Mouse (Mus musculus) hindbrain, embryonic 11.5 days (tissue): ENCODE measurements around the gene Sptbn1. TPM values are rescaled to one million over a fixed set of nuclear protein-coding genes. Genes with fewer than 3 reads are reported as not detected.

Experiments
- ATAC-seq: fragments of 200-750 bp; cut with Nextera tagmentation; 2 replicates; pipeline ENCODE4 v1.8.0; 2017; ENCODE audit warnings: mild to moderate bottlenecking, moderate TSS enrichment, moderate library complexity; ENCODE audit not compliant: low FRiP score
- DNase-seq: peaks from one replicate; pipeline ENCODE4 v3.0.0-alpha.2; 2015; ENCODE audit warnings: low spot score
- H3K27ac ChIP-seq: fragments of 300-500 bp; sonication (generic); 2 replicates; pipeline ENCODE4 v1.5.1; 2014; ENCODE audit warnings: mild to moderate bottlenecking, low read depth, low read length
- H3K27me3 ChIP-seq: fragments of 300-500 bp; sonication (generic); 2 replicates; pipeline ENCODE4 v1.6.1; 2014; ENCODE audit warnings: mild to moderate bottlenecking, low read length, moderate library complexity, mixed read lengths; ENCODE audit not compliant: control insufficient read depth, insufficient read depth
- H3K36me3 ChIP-seq: fragments of 300-500 bp; sonication (generic); 2 replicates; pipeline ENCODE4 v1.6.1; 2014; ENCODE audit warnings: mild to moderate bottlenecking, low read length, moderate library complexity, mixed read lengths; ENCODE audit not compliant: control insufficient read depth, insufficient read depth
- H3K4me1 ChIP-seq: fragments of 300-500 bp; sonication (generic); replicated peaks from 2 replicates; pipeline ENCODE4 v1.6.1; 2014; ENCODE audit warnings: low read length, mixed read lengths; ENCODE audit not compliant: control insufficient read depth, insufficient read depth
- H3K4me2 ChIP-seq: fragments of 300-500 bp; sonication (generic); replicated peaks from 2 replicates; pipeline ENCODE4 v1.6.1; 2014; ENCODE audit warnings: mild to moderate bottlenecking, low read depth, low read length
- H3K4me3 ChIP-seq: fragments of 300-500 bp; sonication (generic); 2 replicates; pipeline ENCODE4 v1.5.1; 2014; ENCODE audit warnings: low read depth, low read length
- H3K9ac ChIP-seq: fragments of 300-500 bp; sonication (generic); 2 replicates; pipeline ENCODE4 v1.6.1; 2014; ENCODE audit warnings: low read depth, low read length
- H3K9me3 ChIP-seq: fragments of 300-500 bp; sonication (generic); 2 replicates; pipeline ENCODE4 v1.6.1; 2016; ENCODE audit warnings: low read length; ENCODE audit not compliant: control insufficient read depth
- WGBS: fragments of 180-500 bp; shearing (Covaris S2); extraction: QIAGEN DNeasy Blood & Tissue Kit; methylation state at CpG from one replicate; pipeline ENCODE4 v1.1.7; 2014; 5-methylcytosine and 5-hydroxymethylcytosine counted together
- polyA plus RNA-seq: library from polyadenylated mRNA; unstranded; fragments of >200 nt; fragmentation: Nextera tagmentation; extraction: Ambion mirVana; gene quantifications from 2 replicates; pipeline ENCODE4 v1.2.1, GENCODE M21; 2014

The Sptbn1 gene
- polyA plus RNA-seq, 1 experiment from 2014 or later: 106 TPM

GRCm38 (mm10) chr11:30126840-30127239 is 141.1 kb downstream of the Sptbn1 start:
- H3K27me3 ChIP-seq: no peaks in the 10 kb centered on the region
- 97% methylated on average over 1 of the region's 1 CpGs for WGBS
- H3K36me3 ChIP-seq: 0 out of 2 replicates have a peak, but pooled peaks cover 5% of the 10 kb centered on the region
- no peak for DNase-seq
- no peak overlapping the region for H3K9ac ChIP-seq
- no peak for ATAC-seq
- H3K4me2 ChIP-seq: no peak overlapping the region
- no peak overlapping the region for H3K4me3 ChIP-seq
- no peak overlapping the region for H3K27ac ChIP-seq
- no peaks in the 10 kb centered on the region for H3K9me3 ChIP-seq
- H3K4me1 ChIP-seq: no peaks in the 10 kb centered on the region

DNA sequence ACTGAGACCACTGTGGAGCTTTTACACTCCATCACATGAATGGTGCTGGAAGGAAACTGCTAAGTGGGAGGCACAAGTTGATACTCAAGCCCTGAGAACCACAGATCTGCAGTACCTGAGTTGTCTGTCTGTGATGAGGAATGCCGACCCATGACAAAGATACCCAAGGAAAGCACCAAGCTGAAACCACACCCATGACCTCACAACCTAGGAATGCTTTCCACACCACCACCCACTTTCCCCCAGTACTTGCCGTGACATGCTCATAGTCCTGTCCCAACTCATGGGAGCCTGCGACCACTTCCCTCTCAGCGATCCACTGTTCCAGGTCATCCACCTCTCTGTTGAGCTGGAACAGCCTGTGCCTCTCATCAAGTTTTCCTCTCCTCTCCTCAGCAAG is 149.9 kb downstream of the Sptbn1 start:
- 92% methylated on average over 4 of the region's 4 CpGs for WGBS
- Histone ChIP-seq H3K4me3 (no peak overlapping the region), H3K27me3 (no peaks in the 10 kb centered on the region), H3K9ac (no peak overlapping the region), H3K9me3 (no peaks in the 10 kb centered on the region), H3K27ac (no peak overlapping the region), H3K4me2 (no peak overlapping the region), H3K36me3 (peaks cover 11% of the 10 kb centered on the region; the same call in 1 of the 2 replicates), H3K4me1 (no peaks in the 10 kb centered on the region)
- ATAC-seq (no peak), DNase-seq (no peak)

DNA sequence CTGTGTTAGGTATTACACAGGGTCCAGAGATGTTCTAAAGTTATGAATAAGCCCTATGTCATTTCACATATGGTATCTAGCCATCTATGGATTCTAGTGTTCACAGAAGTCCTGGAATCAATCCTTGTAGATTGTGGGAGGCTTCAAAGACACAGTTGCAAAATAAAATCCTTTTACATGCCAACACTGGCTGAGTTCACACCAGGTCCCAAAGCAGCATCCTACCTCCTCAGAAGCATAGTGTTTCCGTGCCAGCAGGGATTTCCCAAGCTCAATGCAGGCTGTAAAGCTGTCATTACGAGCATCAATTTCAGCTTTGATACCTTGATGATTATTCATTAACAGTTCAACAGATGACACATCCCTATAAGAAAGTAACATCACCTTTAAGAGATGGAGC is 154.3 kb downstream of the Sptbn1 start:
- Histone ChIP-seq H3K27me3 (no peaks in the 10 kb centered on the region), H3K4me2 (no peak overlapping the region), H3K4me3 (no peak overlapping the region), H3K9ac (no peak overlapping the region), H3K9me3 (no peaks in the 10 kb centered on the region), H3K27ac (no peak overlapping the region), H3K4me1 (no peaks in the 10 kb centered on the region), H3K36me3 (0 out of 2 replicates have a peak, but pooled peaks cover 4% of the 10 kb centered on the region)
- DNase-seq (no peak), ATAC-seq (no peak)
- WGBS: 88% methylated on average over 2 of the region's 2 CpGs

DNA sequence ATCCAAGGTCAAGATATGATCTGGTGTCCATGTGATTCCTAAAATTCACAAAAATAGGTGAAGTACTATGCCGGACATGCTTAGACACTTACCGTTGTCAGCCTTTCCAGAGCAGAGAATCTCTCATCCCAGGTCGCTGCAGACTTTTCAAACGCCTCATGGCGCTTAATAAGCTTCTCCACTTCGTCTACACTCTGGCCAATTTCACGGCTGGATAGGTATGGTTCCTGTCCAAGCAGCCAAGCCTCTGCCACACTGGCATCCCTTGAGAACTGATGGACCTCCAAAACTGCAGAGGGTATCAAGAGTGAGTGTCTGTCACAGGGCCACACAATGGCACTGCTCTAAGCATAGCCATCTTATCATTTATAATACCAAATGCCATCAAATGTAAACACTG is 157.3 kb downstream of the Sptbn1 start:
- Histone ChIP-seq H3K27ac (no peak overlapping the region), H3K9ac (no peak overlapping the region), H3K9me3 (no peaks in the 10 kb centered on the region), H3K4me1 (no peaks in the 10 kb centered on the region), H3K4me2 (no peak overlapping the region), H3K4me3 (no peak overlapping the region), H3K36me3 (no peaks in the 10 kb centered on the region), H3K27me3 (no peaks in the 10 kb centered on the region)
- 94% methylated on average over 7 of the region's 7 CpGs for WGBS
- DNase-seq (no peak), ATAC-seq (no peak)

- Histone ChIP-seq H3K9me3 (no peaks in the 10 kb centered on the region), H3K36me3 (peaks cover 5% of the 10 kb centered on the region; the same call in 1 of the 2 replicates), H3K4me1 (no peaks in the 10 kb centered on the region), H3K27ac (no peak overlapping the region), H3K4me2 (no peak overlapping the region), H3K9ac (no peak overlapping the region), H3K27me3 (no peaks in the 10 kb centered on the region), H3K4me3 (no peak overlapping the region)
- ATAC-seq: no peak
- no peak for DNase-seq
- WGBS: 91% methylated on average over 10 of the region's 10 CpGs
These were observed 163.8 kb downstream of the Sptbn1 start for GRCm38 (mm10) chr11:30104177-30104576.

GRCm38 (mm10) chr11:30102594-30102993 is 165.4 kb downstream of the Sptbn1 start:
- peaks cover 5% of the 10 kb centered on the region; the same call in 1 of the 2 replicates for H3K36me3 ChIP-seq

DNA sequence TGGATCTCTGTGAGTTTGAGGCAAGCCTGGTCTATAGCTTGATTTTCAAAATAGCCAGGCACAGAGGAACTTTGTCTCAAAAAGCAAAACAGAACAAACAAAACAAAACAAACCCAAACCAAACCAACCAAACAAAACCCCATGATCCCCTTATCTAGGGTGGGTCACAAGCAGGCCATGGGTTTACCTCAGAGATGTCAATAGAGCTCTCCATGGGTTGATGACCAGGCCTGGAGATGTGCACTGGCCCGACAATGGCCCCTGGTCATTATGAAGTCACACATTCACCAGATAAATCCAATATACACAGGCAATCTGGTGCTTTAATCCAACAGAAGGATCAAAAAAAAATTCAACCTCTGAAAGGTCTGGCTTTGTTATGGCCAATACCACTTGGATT is 166.2 kb downstream of the Sptbn1 start:
- WGBS: 94% methylated on average over 1 of the region's 1 CpGs
- ATAC-seq (no peak), DNase-seq (no peak)
- Histone ChIP-seq H3K36me3 (peaks cover 5% of the 10 kb centered on the region; the same call in 1 of the 2 replicates), H3K9me3 (no peaks in the 10 kb centered on the region), H3K27ac (no peak overlapping the region), H3K9ac (no peak overlapping the region), H3K4me2 (no peak overlapping the region), H3K4me3 (no peak overlapping the region), H3K4me1 (no peaks in the 10 kb centered on the region), H3K27me3 (no peaks in the 10 kb centered on the region)

More at GRCm38 (mm10) chr11:30102594-30102993, 165.4 kb downstream of the Sptbn1 start:
- Histone ChIP-seq H3K4me3 (no peak overlapping the region), H3K27ac (no peak overlapping the region), H3K9me3 (no peaks in the 10 kb centered on the region), H3K4me2 (no peak overlapping the region), H3K27me3 (no peaks in the 10 kb centered on the region), H3K9ac (no peak overlapping the region), H3K4me1 (no peaks in the 10 kb centered on the region)
- no peak for DNase-seq
- 96% methylated on average over 2 of the region's 2 CpGs for whole genome bisulfite sequencing
- no peak for ATAC-seq

GRCm38 (mm10) chr11:30101162-30101561 is 166.8 kb downstream of the Sptbn1 start:
- Histone ChIP-seq H3K4me2 (no peak overlapping the region), H3K9me3 (no peaks in the 10 kb centered on the region), H3K27me3 (no peaks in the 10 kb centered on the region), H3K9ac (no peak overlapping the region), H3K4me3 (no peak overlapping the region), H3K4me1 (no peaks in the 10 kb centered on the region), H3K36me3 (peaks cover 5% of the 10 kb centered on the region; the same call in 1 of the 2 replicates), H3K27ac (no peak overlapping the region)
- DNase-seq (no peak), ATAC-seq (no peak)
- WGBS: 93% methylated on average over 2 of the region's 2 CpGs

DNA sequence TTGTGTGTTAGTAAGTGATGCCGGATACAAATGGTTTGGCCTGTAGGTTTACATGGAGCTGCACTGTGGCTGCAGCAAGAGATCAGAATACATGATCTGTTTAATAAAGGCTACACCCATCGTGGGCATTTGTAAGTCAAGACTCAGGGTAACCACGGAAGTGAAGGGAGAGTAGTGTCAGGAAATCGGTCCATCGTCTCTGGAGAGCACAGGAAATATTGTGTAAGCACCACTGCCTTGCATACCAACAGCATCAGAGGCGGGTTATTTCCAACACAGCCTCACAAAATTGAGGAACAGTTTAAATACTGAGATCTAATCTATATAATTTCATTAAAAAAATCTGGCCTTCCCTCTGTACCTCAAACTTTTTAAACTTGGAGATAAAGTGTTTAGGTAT is 168.1 kb downstream of the Sptbn1 start:
- no peak for ATAC-seq
- Histone ChIP-seq H3K4me1 (no peaks in the 10 kb centered on the region), H3K27me3 (no peaks in the 10 kb centered on the region), H3K9ac (no peak overlapping the region), H3K27ac (no peak overlapping the region), H3K4me2 (no peak overlapping the region), H3K36me3 (peaks cover 5% of the 10 kb centered on the region; the same call in 1 of the 2 replicates), H3K4me3 (no peak overlapping the region), H3K9me3 (no peaks in the 10 kb centered on the region)
- no peak for DNase-seq
- whole genome bisulfite sequencing: 95% methylated on average over 6 of the region's 6 CpGs
